Mouse (Mus musculus): Measurements from ENCODE around the gene Emc6. TPM values are rescaled to one million over a fixed set of nuclear protein-coding genes. Genes with fewer than 3 reads are reported as not detected.

The Emc6 gene
- polyA plus RNA-seq, 1 experiment, result not detected

DNA sequence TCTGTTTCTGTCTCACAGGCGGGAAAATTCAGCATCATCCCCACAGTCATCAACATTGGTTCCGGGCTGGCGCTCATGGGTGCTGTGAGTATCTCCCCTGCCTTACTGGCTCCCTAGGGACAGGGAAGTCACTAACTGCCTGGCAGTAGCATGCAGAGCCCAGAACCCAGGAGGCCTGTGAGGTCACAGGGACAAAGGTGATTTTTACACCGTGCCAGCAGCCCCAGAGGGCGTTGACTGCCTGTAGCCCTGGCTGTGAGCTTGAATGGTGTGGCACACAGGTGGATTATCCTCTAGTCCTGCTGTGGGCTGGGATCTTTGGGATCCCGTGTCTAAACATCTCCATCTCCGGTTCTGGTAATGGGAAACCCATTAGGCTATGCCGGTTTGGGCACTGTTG, 8.8 kb downstream of the Emc6 start:
- H3K4me3 ChIP-seq (ENCODE audit: insufficient read depth, low read depth, low read length), result no peak overlapping the region
- 77% methylated on average over 8 of the region's 8 CpGs for WGBS
- H3K4me1 ChIP-seq (ENCODE audit: control insufficient read depth, insufficient read depth, low read length), result peaks cover 7% of the 10 kb centered on the region; the same call in 1 of the 2 replicates
- H3K27ac ChIP-seq (ENCODE audit: insufficient read depth, low read depth, low read length), result no peak overlapping the region
- TF ChIP-seq POLR2A (IDR thresholded peaks at IDR 0.05; ENCODE audit: insufficient read depth, low read depth, low read length) (no peak), CTCF (IDR thresholded peaks at IDR 0.05; ENCODE audit: insufficient read depth, low read depth, low read length) (no peak)

DNA sequence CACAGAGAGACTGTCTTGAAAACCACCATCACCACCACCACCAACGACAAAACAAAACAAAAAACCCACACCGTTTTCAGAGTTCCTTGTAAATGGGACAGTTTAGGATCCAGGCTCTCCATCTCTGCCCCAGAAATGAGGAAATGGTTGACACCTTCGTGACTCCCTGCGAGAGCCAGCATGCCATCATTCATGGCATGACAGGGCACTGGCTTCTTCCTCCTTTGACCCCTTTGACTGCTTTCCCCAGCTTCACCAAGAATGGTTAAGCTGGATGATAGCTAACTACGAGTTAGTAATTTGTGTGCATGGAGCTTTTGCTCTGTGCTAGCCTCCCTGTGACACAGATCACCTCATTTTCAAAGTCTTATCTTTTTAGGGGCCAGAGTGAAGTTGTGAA, 14.6 kb downstream of the Emc6 start:
- no peak overlapping the region for H3K27ac ChIP-seq (ENCODE audit: insufficient read depth, low read depth, low read length)
- peaks cover 16% of the 10 kb centered on the region for H3K4me1 ChIP-seq (ENCODE audit: control insufficient read depth, insufficient read depth, low read length)
- WGBS, result 80% methylated on average over 5 of the region's 5 CpGs
- H3K4me3 ChIP-seq (ENCODE audit: insufficient read depth, low read depth, low read length), result no peak overlapping the region
- TF ChIP-seq CTCF (IDR thresholded peaks at IDR 0.05; ENCODE audit: insufficient read depth, low read depth, low read length) (no peak), POLR2A (IDR thresholded peaks at IDR 0.05; ENCODE audit: insufficient read depth, low read depth, low read length) (no peak)

GRCm38 (mm10) chr11:73161616-73162015, 15.2 kb downstream of the Emc6 start:
- peaks cover 12% of the 10 kb centered on the region for H3K4me1 ChIP-seq (ENCODE audit: control insufficient read depth, insufficient read depth, low read length)
- H3K27ac ChIP-seq (ENCODE audit: insufficient read depth, low read depth, low read length), result no peak overlapping the region

GRCm38 (mm10) chr11:73160811-73161200, 16.0 kb downstream of the Emc6 start:
- Histone ChIP-seq H3K4me3 (ENCODE audit: insufficient read depth, low read depth, low read length) (peak overlapping the region; percentile 38; the same call in 1 of the 2 replicates), H3K27ac (ENCODE audit: insufficient read depth, low read depth, low read length) (no peak overlapping the region), H3K4me1 (ENCODE audit: control insufficient read depth, insufficient read depth, low read length) (peaks cover 12% of the 10 kb centered on the region)
- 34% methylated on average over 6 of the region's 6 CpGs for WGBS
- TF ChIP-seq CTCF (IDR thresholded peaks at IDR 0.05; ENCODE audit: insufficient read depth, low read depth, low read length) (no peak), POLR2A (IDR thresholded peaks at IDR 0.05; ENCODE audit: insufficient read depth, low read depth, low read length) (no peak)

More at GRCm38 (mm10) chr11:73161616-73162015, 15.2 kb downstream of the Emc6 start:
- TF ChIP-seq POLR2A (IDR thresholded peaks at IDR 0.05; ENCODE audit: insufficient read depth, low read depth, low read length), result no peak
- no peak for TF ChIP-seq CTCF (IDR thresholded peaks at IDR 0.05; ENCODE audit: insufficient read depth, low read depth, low read length)
- no peak overlapping the region for H3K4me3 ChIP-seq (ENCODE audit: insufficient read depth, low read depth, low read length)
- WGBS, result 90% methylated on average over 4 of the region's 4 CpGs

DNA sequence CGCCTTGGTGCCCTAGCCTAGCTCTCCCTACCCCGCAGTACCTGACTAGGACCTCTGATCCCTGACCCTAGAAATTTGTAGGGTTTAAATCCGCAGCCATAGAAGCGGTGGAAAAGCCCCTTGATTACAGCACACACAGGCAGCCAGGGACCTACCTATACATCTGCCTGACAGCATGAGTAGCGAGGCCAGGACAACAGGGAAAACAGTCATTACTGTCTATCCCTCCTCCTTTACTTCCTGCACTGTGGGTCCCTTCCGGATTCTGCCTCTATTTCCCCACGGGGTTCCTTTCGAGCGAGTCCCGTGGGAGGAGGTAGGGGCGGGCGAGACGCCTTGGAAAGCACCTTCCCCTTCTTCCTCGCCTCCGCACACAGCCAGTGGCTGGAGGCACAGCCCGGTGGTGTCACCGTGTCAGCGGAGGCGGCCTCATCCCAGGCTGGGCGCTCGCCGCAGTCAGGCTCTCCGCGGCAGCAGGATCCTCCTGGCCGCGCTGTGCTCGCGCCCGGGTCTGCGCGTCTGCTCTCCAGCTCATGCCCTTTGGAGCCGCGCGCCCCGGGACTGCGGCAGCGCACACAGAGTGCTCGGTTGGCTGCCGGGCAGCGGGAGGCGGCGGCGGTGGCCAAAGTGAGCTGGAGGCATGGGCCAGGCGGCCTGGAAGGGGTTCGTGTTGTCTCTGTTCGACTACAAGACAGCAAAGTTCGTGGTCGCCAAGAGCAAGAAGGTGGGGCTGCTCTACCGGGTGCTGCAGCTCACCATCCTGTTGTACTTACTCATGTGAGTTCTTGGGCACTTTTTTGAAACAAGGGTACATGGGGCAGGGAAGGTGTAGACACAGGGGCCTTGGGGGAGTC, 16.7 kb downstream of the Emc6 start, which contains the start of gene P2rx5:
P2rx5 (plus strand) TSS at position 465 of the 854 bp plus-strand sequence.
- H3K27ac ChIP-seq (ENCODE audit: insufficient read depth, low read depth, low read length), result no peak within 1 kb of the TSS
- H3K4me1 ChIP-seq (ENCODE audit: control insufficient read depth, insufficient read depth, low read length), result peaks cover 12% of the 10 kb centered on the region
- H3K4me3 ChIP-seq (ENCODE audit: insufficient read depth, low read depth, low read length), result peak within 1 kb of the TSS; percentile 38
- no peak for TF ChIP-seq POLR2A (IDR thresholded peaks at IDR 0.05; ENCODE audit: insufficient read depth, low read depth, low read length)
- WGBS, result 3% methylated on average over 49 of the region's 49 CpGs

DNA sequence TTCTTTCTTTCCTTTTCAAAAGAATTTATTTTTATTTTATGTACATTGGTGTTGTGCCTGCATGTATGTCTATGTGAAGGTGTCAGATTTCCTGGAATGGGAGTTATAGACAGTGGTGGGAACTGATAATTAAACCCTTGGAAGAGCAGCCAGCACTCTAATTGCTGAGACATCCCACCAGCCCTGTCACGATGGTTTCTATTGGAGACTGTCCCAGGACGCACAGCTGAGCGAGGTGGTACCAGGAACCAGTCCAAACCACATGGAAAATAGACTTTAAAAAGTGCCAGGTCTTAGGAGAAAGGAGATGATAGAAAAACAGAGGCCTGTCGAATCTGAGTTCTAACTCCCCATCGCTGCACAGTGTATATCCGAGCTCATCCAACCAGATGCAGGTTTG, 21.8 kb downstream of the Emc6 start:
- TF ChIP-seq CTCF (IDR thresholded peaks at IDR 0.05; ENCODE audit: insufficient read depth, low read depth, low read length) (no peak), POLR2A (IDR thresholded peaks at IDR 0.05; ENCODE audit: insufficient read depth, low read depth, low read length) (no peak)
- Histone ChIP-seq H3K27ac (ENCODE audit: insufficient read depth, low read depth, low read length) (no peak overlapping the region), H3K4me1 (ENCODE audit: control insufficient read depth, insufficient read depth, low read length) (peaks cover 1% of the 10 kb centered on the region; the same call in 1 of the 2 replicates), H3K4me3 (ENCODE audit: insufficient read depth, low read depth, low read length) (no peak overlapping the region)
- WGBS, result 33% methylated on average over 6 of the region's 6 CpGs

DNA sequence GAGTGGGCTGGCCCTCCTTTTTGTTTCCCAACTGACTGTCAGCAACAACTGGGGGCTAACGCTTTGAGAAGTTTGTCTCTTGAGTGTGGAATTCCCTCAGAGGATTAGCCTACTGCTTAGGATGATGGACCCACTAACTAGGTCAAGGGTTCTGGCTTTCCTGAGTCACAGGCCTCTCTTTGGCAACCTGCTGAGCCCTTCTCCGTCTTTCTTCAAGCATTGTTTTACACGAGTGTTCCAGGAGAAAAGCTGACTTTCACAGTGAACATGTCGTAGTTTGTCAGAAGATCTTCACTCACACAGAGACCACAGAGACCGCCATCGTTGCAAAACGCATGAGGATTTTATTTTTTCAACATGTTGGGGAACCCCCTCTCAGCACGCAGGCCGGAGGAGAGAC, 28.6 kb downstream of the Emc6 start:
- TF ChIP-seq POLR2A (IDR thresholded peaks at IDR 0.05; ENCODE audit: insufficient read depth, low read depth, low read length) (no peak), CTCF (IDR thresholded peaks at IDR 0.05; ENCODE audit: insufficient read depth, low read depth, low read length) (no peak)
- Histone ChIP-seq H3K4me3 (ENCODE audit: insufficient read depth, low read depth, low read length) (no peak overlapping the region), H3K27ac (ENCODE audit: insufficient read depth, low read depth, low read length) (no peak overlapping the region), H3K4me1 (ENCODE audit: control insufficient read depth, insufficient read depth, low read length) (no peaks in the 10 kb centered on the region)
- 72% methylated on average over 9 of the region's 9 CpGs for WGBS

- 58% methylated on average over 7 of the region's 7 CpGs for WGBS
- TF ChIP-seq POLR2A (IDR thresholded peaks at IDR 0.05; ENCODE audit: insufficient read depth, low read depth, low read length), result no peak
- TF ChIP-seq CTCF (IDR thresholded peaks at IDR 0.05; ENCODE audit: insufficient read depth, low read depth, low read length), result no peak
- H3K4me3 ChIP-seq (ENCODE audit: insufficient read depth, low read depth, low read length), result no peak overlapping the region
Observed at GRCm38 (mm10) chr11:73146975-73147365, 29.9 kb downstream of the Emc6 start.

More at GRCm38 (mm10) chr11:73146975-73147365, 29.9 kb downstream of the Emc6 start:
- Histone ChIP-seq H3K4me1 (ENCODE audit: control insufficient read depth, insufficient read depth, low read length) (no peaks in the 10 kb centered on the region), H3K27ac (ENCODE audit: insufficient read depth, low read depth, low read length) (no peak overlapping the region)
